Mouse (Mus musculus): ENCODE data around the gene Nfkbil1. TPM values are rescaled to one million over a fixed set of nuclear protein-coding genes. Genes with fewer than 3 reads are reported as not detected.

Gene Nfkbil1
- polyA plus RNA-seq, 1 experiment from 2014 or later, result 3.1 TPM

Small RNAs within 50 kb of the gene (microRNA-seq; reads per million reads assigned to microRNA genes)
- not detected for gene Mir6973a
- gene Mir6974, result not detected
- 2.2 reads per million for gene Mir6975
- not detected for gene Mir8094

Other genes with a start within 250 kb of the Nfkbil1 start
- 41.7 and 42.9 TPM in 2 replicates for gene Vars, start 234.8 kb downstream of the Nfkbil1 start, polyA plus RNA-seq (2014; fragmentation: Nextera tagmentation; extraction: Ambion mirVana)
- gene Vwa7, start 219.2 kb downstream of the Nfkbil1 start, polyA plus RNA-seq (2014; fragmentation: Nextera tagmentation; extraction: Ambion mirVana), result 0.28 and 0.42 TPM in 2 replicates
- 1.5 and 2.2 TPM in 2 replicates for gene Sapcd1, start 207.8 kb downstream of the Nfkbil1 start, polyA plus RNA-seq (2014; fragmentation: Nextera tagmentation; extraction: Ambion mirVana)
- gene Msh5, start 189.0 kb downstream of the Nfkbil1 start, polyA plus RNA-seq (2014; fragmentation: Nextera tagmentation; extraction: Ambion mirVana), result 2.6 and 3.5 TPM in 2 replicates
- 108 TPM in 2 replicates for gene Clic1, start 185.8 kb downstream of the Nfkbil1 start, polyA plus RNA-seq (2014; fragmentation: Nextera tagmentation; extraction: Ambion mirVana)
- 186 and 222 TPM in 2 replicates for gene Ddah2, start 176.8 kb downstream of the Nfkbil1 start, polyA plus RNA-seq (2014; fragmentation: Nextera tagmentation; extraction: Ambion mirVana)
- not detected in 2 replicates for gene Ly6g6c, start 170.4 kb downstream of the Nfkbil1 start, polyA plus RNA-seq (2014; fragmentation: Nextera tagmentation; extraction: Ambion mirVana)
- gene Mpig6b, start 169.6 kb downstream of the Nfkbil1 start, polyA plus RNA-seq (2014; fragmentation: Nextera tagmentation; extraction: Ambion mirVana), result 0.54 and 0.73 TPM in 2 replicates
- 0.32 TPM in 1 of 2 replicates, not detected in the other for gene Ly6g6e, start 158.9 kb downstream of the Nfkbil1 start, polyA plus RNA-seq (2014; fragmentation: Nextera tagmentation; extraction: Ambion mirVana)
- 1.9 and 2.6 TPM in 2 replicates for gene Ly6g6d, start 157.7 kb downstream of the Nfkbil1 start, polyA plus RNA-seq (2014; fragmentation: Nextera tagmentation; extraction: Ambion mirVana)
- not detected in 2 replicates for gene Ly6g6f, start 150.2 kb downstream of the Nfkbil1 start, polyA plus RNA-seq (2014; fragmentation: Nextera tagmentation; extraction: Ambion mirVana)
- gene Abhd16a, start 146.5 kb downstream of the Nfkbil1 start, polyA plus RNA-seq (2014; fragmentation: Nextera tagmentation; extraction: Ambion mirVana), result 61.9 and 64.5 TPM in 2 replicates
- gene Ly6g5c, start 127.5 kb downstream of the Nfkbil1 start, polyA plus RNA-seq (2014; fragmentation: Nextera tagmentation; extraction: Ambion mirVana), result 0.59 TPM in 1 of 2 replicates, not detected in the other
- 0.28 TPM in 1 of 2 replicates, not detected in the other for gene Ly6g5b, start 120.4 kb downstream of the Nfkbil1 start, polyA plus RNA-seq (2014; fragmentation: Nextera tagmentation; extraction: Ambion mirVana)
- gene Gpank1, start 114.3 kb downstream of the Nfkbil1 start, polyA plus RNA-seq (2014; fragmentation: Nextera tagmentation; extraction: Ambion mirVana), result 10.0 and 11.4 TPM in 2 replicates
- 219 and 234 TPM in 2 replicates for gene Csnk2b, start 113.7 kb downstream of the Nfkbil1 start, polyA plus RNA-seq (2014; fragmentation: Nextera tagmentation; extraction: Ambion mirVana)
- gene D17H6S53E, start 109.4 kb downstream of the Nfkbil1 start, polyA plus RNA-seq (2014; fragmentation: Nextera tagmentation; extraction: Ambion mirVana), result 8.7 and 10.1 TPM in 2 replicates
- gene Apom, start 103.7 kb downstream of the Nfkbil1 start, polyA plus RNA-seq (2014; fragmentation: Nextera tagmentation; extraction: Ambion mirVana), result 0.34 TPM in 1 of 2 replicates, not detected in the other
- 63.3 and 68.6 TPM in 2 replicates for gene Bag6, start 100.6 kb downstream of the Nfkbil1 start, polyA plus RNA-seq (2014; fragmentation: Nextera tagmentation; extraction: Ambion mirVana)
- gene Prrc2a, start 70.9 kb downstream of the Nfkbil1 start, polyA plus RNA-seq (2014; fragmentation: Nextera tagmentation; extraction: Ambion mirVana), result 81.9 and 138 TPM in 2 replicates
- gene Aif1, start 59.7 kb downstream of the Nfkbil1 start, polyA plus RNA-seq (2014; fragmentation: Nextera tagmentation; extraction: Ambion mirVana), result 7.4 and 9.4 TPM in 2 replicates
- gene Lst1, start 47.4 kb downstream of the Nfkbil1 start, polyA plus RNA-seq (2014; fragmentation: Nextera tagmentation; extraction: Ambion mirVana), result 9.5 and 11.2 TPM in 2 replicates
- 0.40 and 0.61 TPM in 2 replicates for gene Ltb, start 41.4 kb downstream of the Nfkbil1 start, polyA plus RNA-seq (2014; fragmentation: Nextera tagmentation; extraction: Ambion mirVana)
- not detected in 2 replicates for gene Tnf, start 33.8 kb downstream of the Nfkbil1 start, polyA plus RNA-seq (2014; fragmentation: Nextera tagmentation; extraction: Ambion mirVana)
- not detected in 2 replicates for gene Lta, start 30.4 kb downstream of the Nfkbil1 start, polyA plus RNA-seq (2014; fragmentation: Nextera tagmentation; extraction: Ambion mirVana)
- gene Gm16181, start 15.0 kb downstream of the Nfkbil1 start, polyA plus RNA-seq (2014; fragmentation: Nextera tagmentation; extraction: Ambion mirVana), result 0.69 TPM in 1 of 2 replicates, not detected in the other
- 10.7 and 14.3 TPM in 2 replicates for gene Atp6v1g2, start 2.1 kb downstream of the Nfkbil1 start, polyA plus RNA-seq (2014; fragmentation: Nextera tagmentation; extraction: Ambion mirVana)
- 237 and 246 TPM in 2 replicates for gene Ddx39b, start 6.0 kb upstream of the Nfkbil1 start, polyA plus RNA-seq (2014; fragmentation: Nextera tagmentation; extraction: Ambion mirVana)
- gene H2-D1, start 26.9 kb upstream of the Nfkbil1 start, polyA plus RNA-seq (2014; fragmentation: Nextera tagmentation; extraction: Ambion mirVana), result 52.4 and 59.8 TPM in 2 replicates
- gene H2-Q1, start 84.6 kb upstream of the Nfkbil1 start, polyA plus RNA-seq (2014; fragmentation: Nextera tagmentation; extraction: Ambion mirVana), result 0.08 TPM in 1 of 2 replicates, not detected in the other
- 1.4 and 1.6 TPM in 2 replicates for gene H2-Q2, start 106.5 kb upstream of the Nfkbil1 start, polyA plus RNA-seq (2014; fragmentation: Nextera tagmentation; extraction: Ambion mirVana)
- 1.7 and 2.1 TPM in 2 replicates for gene H2-Q4, start 143.8 kb upstream of the Nfkbil1 start, polyA plus RNA-seq (2014; fragmentation: Nextera tagmentation; extraction: Ambion mirVana)
- 0.09 and 0.22 TPM in 2 replicates for gene H2-Q6, start 189.1 kb upstream of the Nfkbil1 start, polyA plus RNA-seq (2014; fragmentation: Nextera tagmentation; extraction: Ambion mirVana)
- gene H2-Q7, start 203.4 kb upstream of the Nfkbil1 start, polyA plus RNA-seq (2014; fragmentation: Nextera tagmentation; extraction: Ambion mirVana), result 0.47 and 0.89 TPM in 2 replicates
- gene H2-Q10, start 234.3 kb upstream of the Nfkbil1 start, polyA plus RNA-seq (2014; fragmentation: Nextera tagmentation; extraction: Ambion mirVana), result 0.09 and 0.14 TPM in 2 replicates

Data from heart, embryonic 14.5 days (tissue).